Mouse (Mus musculus): ENCODE results near the gene Ptprd. TPM values are rescaled to one million over a fixed set of nuclear protein-coding genes. Genes with fewer than 3 reads are reported as not detected.

Ptprd gene
- polyA plus RNA-seq, 1 experiment from 2014 or later = 76.0 TPM

GRCm38 (mm10) chr4:76218065-76218464, 1993.7 kb downstream of the Ptprd start:
- no peak for DNase-seq
- H3K4me2 ChIP-seq (ENCODE audit: low read length) = no peak overlapping the region
- H3K27me3 ChIP-seq (ENCODE audit: control insufficient read depth, insufficient read depth, low read length) = no peaks in the 10 kb centered on the region
- no peak overlapping the region for H3K9ac ChIP-seq (replicated peaks; ENCODE audit: low read length)
- H3K9me3 ChIP-seq (ENCODE audit: control insufficient read depth, low read length) = no peaks in the 10 kb centered on the region
- H3K4me3 ChIP-seq (replicated peaks; ENCODE audit: low read depth, low read length) = no peak overlapping the region
- 60% methylated on average over 1 of the region's 1 CpGs for WGBS
- H3K27ac ChIP-seq (replicated peaks; ENCODE audit: low read depth, low read length) = no peak overlapping the region
- ATAC-seq (ENCODE audit: low FRiP score, low TSS enrichment) = no peak
- H3K36me3 ChIP-seq (ENCODE audit: control insufficient read depth, insufficient read depth, low read length) = no peaks in the 10 kb centered on the region
- no peaks in the 10 kb centered on the region for H3K4me1 ChIP-seq (ENCODE audit: control insufficient read depth, insufficient read depth, low read length)

DNA sequence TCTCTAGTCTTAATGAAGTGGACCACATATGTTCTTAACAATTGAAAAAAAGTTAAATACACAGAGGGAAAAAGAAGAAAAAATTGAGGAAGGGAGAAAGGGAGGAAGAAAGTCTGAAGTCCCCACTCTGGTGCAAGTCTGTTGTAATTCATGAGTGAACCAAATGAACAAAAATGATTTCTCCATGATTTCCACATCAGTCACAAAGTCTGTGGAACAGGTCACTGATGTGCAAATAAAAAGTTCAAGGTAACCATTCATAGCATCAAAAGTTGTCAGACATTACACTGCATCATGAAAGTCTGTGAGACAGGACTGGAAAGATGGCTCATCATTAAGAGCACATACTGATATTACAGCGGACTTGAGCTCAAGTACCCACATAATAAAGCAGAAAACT, 1996.6 kb downstream of the Ptprd start:
- Histone ChIP-seq H3K4me3 (replicated peaks; ENCODE audit: low read depth, low read length) (no peak overlapping the region), H3K27me3 (ENCODE audit: control insufficient read depth, insufficient read depth, low read length) (no peaks in the 10 kb centered on the region), H3K36me3 (ENCODE audit: control insufficient read depth, insufficient read depth, low read length) (no peaks in the 10 kb centered on the region), H3K4me1 (ENCODE audit: control insufficient read depth, insufficient read depth, low read length) (no peaks in the 10 kb centered on the region), H3K9me3 (ENCODE audit: control insufficient read depth, low read length) (no peaks in the 10 kb centered on the region), H3K27ac (replicated peaks; ENCODE audit: low read depth, low read length) (no peak overlapping the region), H3K4me2 (ENCODE audit: low read length) (no peak overlapping the region), H3K9ac (replicated peaks; ENCODE audit: low read length) (no peak overlapping the region)
- ATAC-seq (ENCODE audit: low FRiP score, low TSS enrichment) (no peak), DNase-seq (no peak)
- WGBS = 86% methylated on average over 1 of the region's 1 CpGs

DNA sequence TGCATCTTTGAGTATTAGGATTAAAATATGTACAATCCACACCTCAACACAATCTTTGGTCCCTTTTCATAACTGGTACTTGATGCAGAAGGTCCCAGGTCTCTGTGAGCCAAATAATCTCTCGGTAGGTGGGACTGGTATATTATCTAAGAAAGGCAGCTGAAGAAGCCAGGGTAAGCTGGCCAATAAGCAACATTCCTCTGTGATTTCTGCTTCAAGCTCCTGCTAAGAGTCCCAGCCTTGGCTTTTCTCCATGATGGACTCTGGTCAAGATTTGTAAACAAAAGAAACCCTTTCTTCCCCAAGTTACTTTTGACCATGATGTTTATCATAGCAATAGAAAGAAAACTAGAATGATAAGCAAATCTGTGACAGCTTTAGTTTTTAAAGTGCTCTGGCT, 2012.4 kb downstream of the Ptprd start:
- 76% methylated on average over 1 of the region's 1 CpGs for WGBS
- Histone ChIP-seq H3K27ac (replicated peaks; ENCODE audit: low read depth, low read length) (no peak overlapping the region), H3K27me3 (ENCODE audit: control insufficient read depth, insufficient read depth, low read length) (no peaks in the 10 kb centered on the region), H3K4me2 (ENCODE audit: low read length) (no peak overlapping the region), H3K36me3 (ENCODE audit: control insufficient read depth, insufficient read depth, low read length) (no peaks in the 10 kb centered on the region), H3K4me1 (ENCODE audit: control insufficient read depth, insufficient read depth, low read length) (peaks cover 4% of the 10 kb centered on the region; the same call in 1 of the 2 replicates), H3K9me3 (ENCODE audit: control insufficient read depth, low read length) (no peaks in the 10 kb centered on the region), H3K9ac (replicated peaks; ENCODE audit: low read length) (no peak overlapping the region), H3K4me3 (replicated peaks; ENCODE audit: low read depth, low read length) (no peak overlapping the region)
- DNase-seq = no peak
- no peak for ATAC-seq (ENCODE audit: low FRiP score, low TSS enrichment)

DNA sequence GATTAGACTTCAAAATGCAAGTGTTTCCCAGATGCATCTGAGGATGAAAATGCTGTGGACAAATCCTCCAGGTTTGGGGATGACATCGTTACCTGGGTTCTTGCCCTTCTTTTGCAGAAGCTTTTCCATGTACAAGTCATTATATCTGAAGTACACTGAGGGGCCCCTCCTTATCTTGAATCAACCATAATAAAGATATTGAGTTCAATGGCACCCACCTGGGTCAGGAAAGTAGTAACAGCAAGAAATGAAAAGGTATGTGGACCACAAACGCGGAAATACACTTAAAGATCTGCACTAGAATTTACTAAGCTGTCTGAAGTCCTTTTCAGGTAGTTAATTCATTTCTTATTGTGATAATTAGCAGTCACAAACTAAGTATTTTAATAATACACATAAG, 2017.0 kb downstream of the Ptprd start:
- H3K27ac ChIP-seq (replicated peaks; ENCODE audit: low read depth, low read length) = no peak overlapping the region
- H3K36me3 ChIP-seq (ENCODE audit: control insufficient read depth, insufficient read depth, low read length) = no peaks in the 10 kb centered on the region
- peaks cover 4% of the 10 kb centered on the region; the same call in 1 of the 2 replicates for H3K4me1 ChIP-seq (ENCODE audit: control insufficient read depth, insufficient read depth, low read length)
- H3K9me3 ChIP-seq (ENCODE audit: control insufficient read depth, low read length) = no peaks in the 10 kb centered on the region
- H3K4me2 ChIP-seq (ENCODE audit: low read length) = no peak overlapping the region
- no peak overlapping the region for H3K9ac ChIP-seq (replicated peaks; ENCODE audit: low read length)
- H3K27me3 ChIP-seq (ENCODE audit: control insufficient read depth, insufficient read depth, low read length) = no peaks in the 10 kb centered on the region
- WGBS = 90% methylated on average over 3 of the region's 3 CpGs
- H3K4me3 ChIP-seq (replicated peaks; ENCODE audit: low read depth, low read length) = no peak overlapping the region
- no peak for ATAC-seq (ENCODE audit: low FRiP score, low TSS enrichment)
- no peak for DNase-seq

GRCm38 (mm10) chr4:76193496-76193895, 2018.3 kb downstream of the Ptprd start:
- WGBS = 88% methylated on average over 3 of the region's 3 CpGs
- DNase-seq = no peak

GRCm38 (mm10) chr4:76192031-76192430, 2019.7 kb downstream of the Ptprd start:
- ATAC-seq (ENCODE audit: low FRiP score, low TSS enrichment) = no peak
- H3K9ac ChIP-seq (replicated peaks; ENCODE audit: low read length) = no peak overlapping the region
- WGBS = 97% methylated on average over 1 of the region's 1 CpGs
- no peak overlapping the region for H3K4me2 ChIP-seq (ENCODE audit: low read length)
- H3K36me3 ChIP-seq (ENCODE audit: control insufficient read depth, insufficient read depth, low read length) = no peaks in the 10 kb centered on the region
- H3K4me1 ChIP-seq (ENCODE audit: control insufficient read depth, insufficient read depth, low read length) = peaks cover 4% of the 10 kb centered on the region; the same call in 1 of the 2 replicates
- DNase-seq = no peak
- no peak overlapping the region for H3K4me3 ChIP-seq (replicated peaks; ENCODE audit: low read depth, low read length)
- H3K9me3 ChIP-seq (ENCODE audit: control insufficient read depth, low read length) = no peaks in the 10 kb centered on the region
- H3K27me3 ChIP-seq (ENCODE audit: control insufficient read depth, insufficient read depth, low read length) = no peaks in the 10 kb centered on the region
- H3K27ac ChIP-seq (replicated peaks; ENCODE audit: low read depth, low read length) = no peak overlapping the region

More at GRCm38 (mm10) chr4:76193496-76193895, 2018.3 kb downstream of the Ptprd start:
- Histone ChIP-seq H3K9ac (replicated peaks; ENCODE audit: low read length) (no peak overlapping the region), H3K4me2 (ENCODE audit: low read length) (no peak overlapping the region), H3K36me3 (ENCODE audit: control insufficient read depth, insufficient read depth, low read length) (no peaks in the 10 kb centered on the region), H3K4me1 (ENCODE audit: control insufficient read depth, insufficient read depth, low read length) (peaks cover 4% of the 10 kb centered on the region; the same call in 1 of the 2 replicates), H3K9me3 (ENCODE audit: control insufficient read depth, low read length) (no peaks in the 10 kb centered on the region), H3K27me3 (ENCODE audit: control insufficient read depth, insufficient read depth, low read length) (no peaks in the 10 kb centered on the region), H3K4me3 (replicated peaks; ENCODE audit: low read depth, low read length) (no peak overlapping the region), H3K27ac (replicated peaks; ENCODE audit: low read depth, low read length) (no peak overlapping the region)
- no peak for ATAC-seq (ENCODE audit: low FRiP score, low TSS enrichment)

DNA sequence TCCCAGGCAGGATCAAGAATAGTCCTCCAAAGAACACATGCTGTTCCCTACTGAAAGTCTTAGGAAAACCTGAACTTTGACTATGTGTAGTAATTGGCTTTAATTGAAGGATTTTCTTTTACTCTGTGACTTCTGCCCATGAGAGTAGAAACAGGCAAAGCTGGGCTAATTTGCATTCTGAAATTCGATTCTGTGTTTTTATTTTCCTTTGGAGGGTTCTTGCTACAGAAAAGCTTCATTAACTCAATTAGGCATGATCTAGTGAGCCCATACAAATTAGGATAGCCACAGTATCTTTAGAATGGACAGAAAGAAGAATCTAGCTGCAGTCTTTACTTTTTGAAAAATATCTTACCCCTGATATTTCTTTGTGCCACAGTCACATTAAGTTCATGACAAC, 2021.0 kb downstream of the Ptprd start:
- no peak for DNase-seq

GRCm38 (mm10) chr4:76183095-76183494, 2028.7 kb downstream of the Ptprd start:
- H3K4me2 ChIP-seq (ENCODE audit: low read length) = no peak overlapping the region
- H3K27ac ChIP-seq (replicated peaks; ENCODE audit: low read depth, low read length) = no peak overlapping the region
- no peak overlapping the region for H3K4me3 ChIP-seq (replicated peaks; ENCODE audit: low read depth, low read length)
- no peaks in the 10 kb centered on the region for H3K36me3 ChIP-seq (ENCODE audit: control insufficient read depth, insufficient read depth, low read length)
- peaks cover 12% of the 10 kb centered on the region for H3K4me1 ChIP-seq (ENCODE audit: control insufficient read depth, insufficient read depth, low read length)
- DNase-seq = no peak
- WGBS = 95% methylated on average over 3 of the region's 3 CpGs
- ATAC-seq (ENCODE audit: low FRiP score, low TSS enrichment) = no peak
- no peaks in the 10 kb centered on the region for H3K27me3 ChIP-seq (ENCODE audit: control insufficient read depth, insufficient read depth, low read length)
- H3K9ac ChIP-seq (replicated peaks; ENCODE audit: low read length) = no peak overlapping the region
- H3K9me3 ChIP-seq (ENCODE audit: control insufficient read depth, low read length) = no peaks in the 10 kb centered on the region

More for the DNA sequence above, 2021.0 kb downstream of the Ptprd start:
- Histone ChIP-seq H3K4me2 (ENCODE audit: low read length) (no peak overlapping the region), H3K9ac (replicated peaks; ENCODE audit: low read length) (no peak overlapping the region), H3K4me1 (ENCODE audit: control insufficient read depth, insufficient read depth, low read length) (0 out of 2 replicates have a peak, but pooled peaks cover under 1% of the 10 kb centered on the region), H3K27ac (replicated peaks; ENCODE audit: low read depth, low read length) (no peak overlapping the region), H3K27me3 (ENCODE audit: control insufficient read depth, insufficient read depth, low read length) (no peaks in the 10 kb centered on the region), H3K36me3 (ENCODE audit: control insufficient read depth, insufficient read depth, low read length) (no peaks in the 10 kb centered on the region), H3K9me3 (ENCODE audit: control insufficient read depth, low read length) (no peaks in the 10 kb centered on the region), H3K4me3 (replicated peaks; ENCODE audit: low read depth, low read length) (no peak overlapping the region)
- ATAC-seq (ENCODE audit: low FRiP score, low TSS enrichment) = no peak
- WGBS = 39% methylated on average over 1 of the region's 1 CpGs

DNA sequence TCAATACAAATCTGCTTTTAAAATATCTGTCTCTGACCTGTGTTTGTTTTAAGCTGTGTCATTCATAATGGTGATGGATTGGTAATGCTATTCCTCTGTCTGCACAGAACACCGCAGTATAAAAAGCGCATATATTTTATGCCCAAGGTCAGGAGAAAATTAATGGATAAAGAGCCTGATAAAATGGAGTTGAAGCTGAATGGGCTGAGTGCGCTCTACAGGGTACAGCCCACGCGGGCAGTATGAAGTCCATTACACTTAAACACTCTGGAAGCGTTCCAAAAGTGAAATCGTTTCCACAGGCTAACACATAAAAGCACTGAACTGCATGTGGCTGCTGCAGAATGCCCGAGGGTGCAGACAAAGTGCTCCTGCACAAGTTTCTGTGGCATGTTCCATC, 2032.3 kb downstream of the Ptprd start:
- WGBS = 42% methylated on average over 8 of the region's 8 CpGs
- H3K9ac ChIP-seq (replicated peaks; ENCODE audit: low read length) = no peak overlapping the region
- H3K9me3 ChIP-seq (ENCODE audit: control insufficient read depth, low read length) = no peaks in the 10 kb centered on the region
- DNase-seq (peak; percentile 59), ATAC-seq (ENCODE audit: low FRiP score, low TSS enrichment) (no peak; the same call in 1 of the 2 replicates)
- no peaks in the 10 kb centered on the region for H3K27me3 ChIP-seq (ENCODE audit: control insufficient read depth, insufficient read depth, low read length)
- peaks cover 12% of the 10 kb centered on the region for H3K4me1 ChIP-seq (ENCODE audit: control insufficient read depth, insufficient read depth, low read length)
- no peaks in the 10 kb centered on the region for H3K36me3 ChIP-seq (ENCODE audit: control insufficient read depth, insufficient read depth, low read length)
- no peak overlapping the region for H3K27ac ChIP-seq (replicated peaks; ENCODE audit: low read depth, low read length)
- no peak overlapping the region for H3K4me2 ChIP-seq (ENCODE audit: low read length)
- no peak overlapping the region for H3K4me3 ChIP-seq (replicated peaks; ENCODE audit: low read depth, low read length)
